Mouse (Mus musculus) MEL (cell line): ENCODE data around the gene Chd2. TPM values are rescaled to one million over a fixed set of nuclear protein-coding genes. Genes with fewer than 3 reads are reported as not detected.

Experiments used
- DNase-seq: peaks from one replicate; pipeline ENCODE4 v3.0.0; 2011; ENCODE audit warnings: low read depth, low spot score
- H3K27ac ChIP-seq: 2 replicates; pipeline ENCODE4 v1.5.1; 2012; ENCODE audit warnings: low read depth, mild to moderate bottlenecking, control low read depth, low read length, moderate library complexity; ENCODE audit not compliant: control insufficient read depth
- H3K27me3 ChIP-seq, 2 experiments: fragments of 150-350 bp in 1 of 2; sonication (generic) in 1 of 2; 2 replicates each; pipeline ENCODE4 v1.6.1; 2012; ENCODE audit warnings: low read length in 2 of 2, mild to moderate bottlenecking in 2 of 2, improper control_type of control experiment in 1 of 2, moderate library complexity in 1 of 2; ENCODE audit not compliant: insufficient read depth in 2 of 2, control insufficient read depth in 1 of 2
- H3K36me3 ChIP-seq, 2 experiments: 2 replicates each; pipeline ENCODE4 v1.6.1; 2012 to 2014; ENCODE audit warnings: low read length in 2 of 2, improper control_type of control experiment in 1 of 2, inconsistent platforms in 1 of 2, mild to moderate bottlenecking in 1 of 2; ENCODE audit not compliant: insufficient read depth in 2 of 2, control insufficient read depth in 1 of 2
- H3K4me1 ChIP-seq, 2 experiments: fragments of 150-350 bp in 1 of 2; sonication (generic) in 1 of 2; 2 replicates each; pipeline ENCODE4 v1.6.1; 2012; ENCODE audit warnings: low read length in 2 of 2, improper control_type of control experiment in 1 of 2, mild to moderate bottlenecking in 1 of 2; ENCODE audit not compliant: insufficient read depth in 2 of 2, control insufficient read depth in 1 of 2
- H3K4me3 ChIP-seq, 2 experiments: fragments of 150-350 bp in 1 of 2; sonication (generic) in 1 of 2; 2 replicates each; pipeline ENCODE4 v1.5.1; 2012; ENCODE audit warnings: low read depth in 2 of 2, low read length in 2 of 2, mild to moderate bottlenecking in 2 of 2, moderate library complexity in 2 of 2, control low read depth in 1 of 2, improper control_type of control experiment in 1 of 2; ENCODE audit not compliant: control insufficient read depth in 1 of 2, insufficient read depth in 1 of 2
- H3K79me2 ChIP-seq: 2 replicates; pipeline ENCODE4 v1.6.1; 2012; ENCODE audit warnings: mild to moderate bottlenecking, low read length, moderate library complexity; ENCODE audit not compliant: control insufficient read depth, poor library complexity, insufficient read depth
- H3K9ac ChIP-seq: 2 replicates; pipeline ENCODE4 v1.6.1; 2012; ENCODE audit warnings: low read depth, mild to moderate bottlenecking, control low read depth, low read length, moderate library complexity; ENCODE audit not compliant: control insufficient read depth, poor library complexity, severe bottlenecking
- H3K9me3 ChIP-seq: fragments of 150-350 bp; sonication (generic); replicated peaks from 2 replicates; pipeline ENCODE4 v1.6.1; 2012; ENCODE audit warnings: mild to moderate bottlenecking, low read length, improper control_type of control experiment, moderate library complexity; ENCODE audit not compliant: insufficient read depth
- CHD1 ChIP-seq: IDR thresholded peaks from 2 replicates; pipeline ENCODE4 v1.6.1; 2012; ENCODE audit warnings: low read depth, mild to moderate bottlenecking, inconsistent platforms, low read length, improper control_type of control experiment
- CHD2 ChIP-seq: IDR thresholded peaks from 2 replicates; pipeline ENCODE4 v1.6.1; 2011; ENCODE audit warnings: low read length, improper control_type of control experiment
- E2F4 ChIP-seq: IDR thresholded peaks from 2 replicates; pipeline ENCODE4 v1.6.1; 2011; ENCODE audit warnings: low read depth, low read length, improper control_type of control experiment, borderline replicate concordance
- ELF1 ChIP-seq: IDR thresholded peaks from 2 replicates; pipeline ENCODE4 v1.6.1; 2014; ENCODE audit warnings: low read depth, mild to moderate bottlenecking, inconsistent platforms, low read length, improper control_type of control experiment, moderate library complexity
- ETS1 ChIP-seq: IDR thresholded peaks from 2 replicates; pipeline ENCODE4 v1.6.1; 2012; ENCODE audit warnings: low read depth, mild to moderate bottlenecking, inconsistent platforms, low read length, improper control_type of control experiment, moderate library complexity
- GABPA ChIP-seq: IDR thresholded peaks from 2 replicates; pipeline ENCODE4 v1.6.1; 2012; ENCODE audit warnings: low read depth, mild to moderate bottlenecking, inconsistent platforms, low read length, improper control_type of control experiment, moderate library complexity
- GATA1 ChIP-seq: IDR thresholded peaks from 2 replicates; pipeline ENCODE4 v1.6.1; 2011; ENCODE audit warnings: low read depth, low read length, improper control_type of control experiment
- HCFC1 ChIP-seq: IDR thresholded peaks from 2 replicates; pipeline ENCODE4 v1.6.1; 2012; ENCODE audit warnings: low read depth, mild to moderate bottlenecking, inconsistent platforms, low read length, improper control_type of control experiment, moderate library complexity
- JUND ChIP-seq: IDR thresholded peaks from 2 replicates; pipeline ENCODE4 v1.6.1; 2011; ENCODE audit warnings: low read depth, mild to moderate bottlenecking, improper control_type of control experiment, low read length
- MAX ChIP-seq: IDR thresholded peaks from 2 replicates; pipeline ENCODE4 v1.6.1; 2011; ENCODE audit warnings: low read length, improper control_type of control experiment
- NELFE ChIP-seq: IDR thresholded peaks from 2 replicates; pipeline ENCODE4 v1.6.1; 2011; ENCODE audit warnings: low read depth, low read length, improper control_type of control experiment
- POLR2A ChIP-seq, 2 experiments: IDR thresholded peaks; 2 replicates each; pipeline ENCODE4 v1.6.1; 2011 to 2012; ENCODE audit warnings: low read length in 2 of 2, mild to moderate bottlenecking in 2 of 2, control low read depth in 1 of 2, improper control_type of control experiment in 1 of 2, low read depth in 1 of 2, moderate library complexity in 1 of 2; ENCODE audit not compliant: control insufficient read depth in 1 of 2, insufficient read depth in 1 of 2, poor library complexity in 1 of 2
- POLR2AphosphoS2 ChIP-seq: IDR thresholded peaks from 2 replicates; pipeline ENCODE4 v1.6.1; 2011; ENCODE audit warnings: low read length, improper control_type of control experiment
- POLR2AphosphoS5 ChIP-seq: IDR thresholded peaks from 2 replicates; pipeline ENCODE4 v1.6.1; 2012; ENCODE audit warnings: low read depth, borderline replicate concordance, mild to moderate bottlenecking, inconsistent platforms, low read length, moderate library complexity, mixed read lengths
- RAD21 ChIP-seq: IDR thresholded peaks from 2 replicates; pipeline ENCODE4 v1.6.1; 2011; ENCODE audit warnings: mild to moderate bottlenecking, low read depth, low read length, improper control_type of control experiment
- RCOR1 ChIP-seq: IDR thresholded peaks from 2 replicates; pipeline ENCODE4 v1.6.1; 2012; ENCODE audit warnings: low read depth, mild to moderate bottlenecking, inconsistent platforms, low read length, improper control_type of control experiment
- SMC3 ChIP-seq: IDR thresholded peaks from 2 replicates; pipeline ENCODE4 v1.6.1; 2011; ENCODE audit warnings: low read depth, low read length, improper control_type of control experiment
- TCF12 ChIP-seq: IDR thresholded peaks from 2 replicates; pipeline ENCODE4 v1.6.1; 2014; ENCODE audit warnings: low read depth, mild to moderate bottlenecking, inconsistent platforms, low read length, improper control_type of control experiment, moderate library complexity
- UBTF ChIP-seq: IDR thresholded peaks from 2 replicates; pipeline ENCODE4 v1.6.1; 2012; ENCODE audit warnings: low read depth, mild to moderate bottlenecking, inconsistent platforms, low read length, improper control_type of control experiment, moderate library complexity, borderline replicate concordance; ENCODE audit not compliant: insufficient read depth
- USF1 ChIP-seq: IDR thresholded peaks from 2 replicates; pipeline ENCODE4 v1.6.1; 2014; ENCODE audit warnings: low read depth, mild to moderate bottlenecking, inconsistent platforms, low read length, improper control_type of control experiment, moderate library complexity
- USF2 ChIP-seq, 2 experiments: IDR thresholded peaks; 2 replicates each; pipeline ENCODE4 v1.6.1; 2011 to 2012; ENCODE audit warnings: improper control_type of control experiment in 2 of 2, low read length in 2 of 2, borderline replicate concordance in 1 of 2, inconsistent platforms in 1 of 2, low read depth in 1 of 2, mild to moderate bottlenecking in 1 of 2; ENCODE audit not compliant: insufficient read depth in 1 of 2
- ZKSCAN1 ChIP-seq: IDR thresholded peaks from 2 replicates; pipeline ENCODE4 v1.6.1; 2012; ENCODE audit warnings: low read depth, mild to moderate bottlenecking, inconsistent platforms, low read length, improper control_type of control experiment, moderate library complexity
- ZNF384 ChIP-seq: IDR thresholded peaks from 2 replicates; pipeline ENCODE4 v1.6.1; 2012; ENCODE audit warnings: low read depth, mild to moderate bottlenecking, inconsistent platforms, low read length, improper control_type of control experiment
- polyA plus RNA-seq, 2 experiments: library from polyadenylated mRNA; stranded (reverse) in 1 of 2; unstranded in 1 of 2; fragments of >175 nt in 1 of 2; fragments of >200 nt in 1 of 2; gene quantifications; 2 replicates each; pipeline versions ENCODE4 v1.2.1 to v1.2.4; 2012; ENCODE audit warnings: low replicate concordance in 2 of 2, low read depth in 1 of 2; ENCODE audit not compliant: insufficient read length in 2 of 2, insufficient read depth in 1 of 2, missing spikeins in 1 of 2
- total RNA-seq: library from RNA; depleted of rRNA; stranded (reverse); fragments of 300-350 nt; gene quantifications from 2 replicates; pipeline ENCODE4 v1.2.3, GENCODE M21; 2012

The Chd2 gene
- total and polyA plus RNA-seq, 3 experiments, result 9.9 to 275 (median 21.4) TPM

DNA sequence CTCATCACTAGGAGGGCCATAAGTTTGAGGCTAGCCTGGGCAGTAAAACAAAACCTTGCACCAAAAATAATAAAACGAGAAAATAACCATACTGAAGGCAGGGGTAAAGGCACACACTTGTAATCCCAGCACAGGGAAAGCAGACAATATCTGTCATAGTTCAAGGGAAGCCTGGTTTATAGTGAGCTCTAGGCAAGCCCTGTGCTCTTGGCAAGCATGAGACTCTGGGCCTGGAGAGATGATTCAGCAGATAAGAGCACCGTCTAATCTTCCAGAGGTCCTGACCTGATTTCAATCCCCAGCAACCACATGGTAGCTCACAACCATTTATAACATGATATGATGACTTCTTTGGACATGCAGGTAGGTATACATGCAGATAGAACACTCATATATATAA is 29.2 kb downstream of the Chd2 start:
- Histone ChIP-seq H3K27ac (no peak overlapping the region), H3K9me3 (no peaks in the 10 kb centered on the region), H3K4me1 (peaks cover under 1 to 4% of the 10 kb centered on the region in 2 experiments), H3K36me3 (peaks cover 4 to 46% of the 10 kb centered on the region in 2 experiments), H3K4me3 (no peak overlapping the region), H3K27me3 (no peaks in the 10 kb centered on the region), H3K79me2 (peaks cover 3% of the 10 kb centered on the region; the same call in 1 of the 2 replicates), H3K9ac (no peak overlapping the region)
- TF ChIP-seq CHD1 (no peak), RCOR1 (no peak), POLR2AphosphoS5 (no peak), ZKSCAN1 (no peak), UBTF (no peak), POLR2A (IDR thresholded peaks at IDR 0.05; ENCODE audit: control insufficient read depth in 1 of 2, insufficient read depth in 1 of 2, low read depth in 1 of 2, low read length in 2 of 2, poor library complexity in 1 of 2) (no peak), USF2 (IDR thresholded peaks at IDR 0.05; ENCODE audit: borderline replicate concordance in 1 of 2, insufficient read depth in 1 of 2, low read depth in 1 of 2, low read length in 2 of 2) (no peak), RAD21 (no peak), GATA1 (no peak), ETS1 (no peak), MAX (no peak), SMC3 (no peak), CHD2 (no peak), USF1 (no peak), NELFE (no peak)
- DNase-seq, result no peak

GRCm38 (mm10) chr7:73508688-73509087 is 32.9 kb downstream of the Chd2 start:
- no peaks in the 10 kb centered on the region for H3K27me3 ChIP-seq
- H3K79me2 ChIP-seq, result no peaks in the 10 kb centered on the region
- peaks cover 0 to 35% of the 10 kb centered on the region in 2 experiments; a peak in 2 of 4 replicates for H3K36me3 ChIP-seq
- H3K4me3 ChIP-seq, result no peak overlapping the region
- H3K4me1 ChIP-seq, result no peaks in the 10 kb centered on the region
- no peak for DNase-seq
- H3K27ac ChIP-seq, result no peak overlapping the region
- no peaks in the 10 kb centered on the region for H3K9me3 ChIP-seq
- H3K9ac ChIP-seq, result no peak overlapping the region
- TF ChIP-seq TCF12 (no peak), JUND (no peak), SMC3 (no peak), ETS1 (no peak), POLR2AphosphoS2 (no peak), HCFC1 (no peak), ZNF384 (no peak), GABPA (no peak), ELF1 (no peak), E2F4 (no peak), NELFE (no peak), USF2 (IDR thresholded peaks at IDR 0.05; ENCODE audit: borderline replicate concordance in 1 of 2, insufficient read depth in 1 of 2, low read depth in 1 of 2, low read length in 2 of 2) (no peak)
- TF ChIP-seq, all 39 proteins: peak for 0
